Mouse (Mus musculus): ENCODE measurements around the gene Tex261.

GRCm38 (mm10) chr6:83737311-83737710 lies 38.3 kb downstream of the Tex261 start:
- no peak for TF ChIP-seq CTCF (IDR thresholded peaks at IDR 0.05; ENCODE audit: low read depth)
- no peak for TF ChIP-seq EP300 (IDR thresholded peaks at IDR 0.05; ENCODE audit: low read depth)

All from liver, embryonic 14.5 days (tissue).